Mouse (Mus musculus) ovary, adult 10 weeks (tissue): ENCODE measurements around the gene Olfr1564. TPM values are rescaled to one million over a fixed set of nuclear protein-coding genes. Genes with fewer than 3 reads are reported as not detected.

Experiments used
- polyA plus RNA-seq: library from polyadenylated mRNA; stranded (reverse); fragments of 350-450 nt; fragmentation: Illumina TruSeq; extraction: RNeasy Lipid Tissue Mini Kit (QIAGEN cat#74804); gene quantifications from one replicate; pipeline ENCODE4 v1.2.3, GENCODE M21; 2014

Olfr1564 gene
- not detected for polyA plus RNA-seq

GRCm38 (mm10) chr17:33221590-33221989 lies at the start of gene Olfr1564:
Gene Olfr1564, minus strand, starts transcription at chr17:33221690.

GRCm38 (mm10) chr17:33264376-33264775 lies 42.9 kb upstream of the Olfr1564 start, which contains the start of gene Olfr63:
Gene Olfr63, plus strand, starts transcription at chr17:33264676.

GRCm38 (mm10) chr17:33254530-33255318 lies 33.2 kb upstream of the Olfr1564 start, which contains the start of gene Zfp955a:
Gene Zfp955a, minus strand, starts transcription at chr17:33255145.

GRCm38 (mm10) chr17:33191002-33191401 lies 30.5 kb downstream of the Olfr1564 start, which contains the start of gene Olfr239:
Gene Olfr239, plus strand, starts transcription at chr17:33191302.

GRCm38 (mm10) chr17:33168147-33168546 lies 53.3 kb downstream of the Olfr1564 start, which contains the start of gene Olfr55:
Gene Olfr55, plus strand, starts transcription at chr17:33168447.

Other genes starting within 250 kb of the Olfr1564 start
- 28.4 TPM for gene Zfp952, start 228.6 kb downstream of the Olfr1564 start, polyA plus RNA-seq
- 42.5 TPM for gene Zfp763, start 188.3 kb downstream of the Olfr1564 start, polyA plus RNA-seq
- gene 4921501E09Rik, start 153.6 kb downstream of the Olfr1564 start, polyA plus RNA-seq, result not detected
- gene Zfp563, start 132.4 kb downstream of the Olfr1564 start, polyA plus RNA-seq, result 36.2 TPM
- not detected for gene Morc2b, start 82.0 kb downstream of the Olfr1564 start, polyA plus RNA-seq
- not detected for gene Olfr55, start 53.2 kb downstream of the Olfr1564 start, polyA plus RNA-seq
- not detected for gene Olfr239, start 30.4 kb downstream of the Olfr1564 start, polyA plus RNA-seq
- 58.6 TPM for gene Zfp955a, start 33.5 kb upstream of the Olfr1564 start, polyA plus RNA-seq
- gene Olfr63, start 43.0 kb upstream of the Olfr1564 start, polyA plus RNA-seq, result not detected
- 31.4 TPM for gene Zfp955b, start 67.9 kb upstream of the Olfr1564 start, polyA plus RNA-seq
- 86.0 TPM for gene Zfp81, start 137.2 kb upstream of the Olfr1564 start, polyA plus RNA-seq
- gene Zfp101, start 173.0 kb upstream of the Olfr1564 start, polyA plus RNA-seq, result 38.9 TPM
- gene Actl9, start 211.2 kb upstream of the Olfr1564 start, polyA plus RNA-seq, result not detected